Mouse (Mus musculus) liver, postnatal 0 days (tissue): ENCODE data around the gene Sdhd.

Experiments
- CTCF ChIP-seq: sonication (generic); IDR thresholded peaks from 2 replicates; pipeline ENCODE4 v1.5.1; 2016; ENCODE audit warnings: antibody characterized with exemption, low read depth
- EP300 ChIP-seq: IDR thresholded peaks from 2 replicates; pipeline ENCODE4 v1.6.1; 2016; ENCODE audit warnings: antibody characterized with exemption, low read depth, mild to moderate bottlenecking

DNA sequence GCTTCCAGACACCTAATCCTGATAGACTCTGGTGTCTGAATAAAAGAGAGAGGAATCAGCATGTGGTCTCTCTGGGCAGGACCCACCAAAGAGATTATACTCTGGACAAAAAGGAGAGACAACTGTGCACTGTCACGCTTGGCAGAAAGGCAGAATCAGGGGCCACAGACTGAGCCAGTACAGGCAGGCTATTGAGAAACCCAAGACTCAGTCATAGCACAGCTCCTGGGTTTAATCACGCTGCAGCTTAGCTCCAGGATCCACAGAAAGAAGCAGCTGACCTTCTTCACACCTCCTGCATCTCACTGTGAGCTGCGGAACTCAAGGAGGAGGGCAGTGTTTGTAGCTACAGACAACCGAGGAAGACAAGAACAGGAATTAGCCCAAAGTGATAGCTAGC lies 23.2 kb downstream of the Sdhd start:
- TF ChIP-seq CTCF, result no peak
- no peak for TF ChIP-seq EP300
